Mouse (Mus musculus): ENCODE results near the gene Acacb. TPM values are rescaled to one million over a fixed set of nuclear protein-coding genes. Genes with fewer than 3 reads are reported as not detected.

Gene Acacb
- polyA plus RNA-seq, 1 experiment from 2014 or later, result 2.5 TPM

Other genes starting within 250 kb of the Acacb start
- 131 and 145 TPM in 2 replicates for gene Coro1c, start 237.8 kb upstream of the Acacb start, polyA plus RNA-seq (2014; fragmentation: Nextera tagmentation; extraction: Ambion mirVana)
- gene Ssh1, start 152.6 kb upstream of the Acacb start, polyA plus RNA-seq (2014; fragmentation: Nextera tagmentation; extraction: Ambion mirVana), result 22.2 and 25.0 TPM in 2 replicates
- 0.16 and 0.17 TPM in 2 replicates for gene Dao, start 142.8 kb upstream of the Acacb start, polyA plus RNA-seq (2014; fragmentation: Nextera tagmentation; extraction: Ambion mirVana)
- 10.2 and 10.5 TPM in 2 replicates for gene Usp30, start 81.1 kb upstream of the Acacb start, polyA plus RNA-seq (2014; fragmentation: Nextera tagmentation; extraction: Ambion mirVana)
- 2.9 and 3.0 TPM in 2 replicates for gene Svop, start 55.0 kb upstream of the Acacb start, polyA plus RNA-seq (2014; fragmentation: Nextera tagmentation; extraction: Ambion mirVana)
- 9.6 and 10.0 TPM in 2 replicates for gene Alkbh2, start 18.3 kb upstream of the Acacb start, polyA plus RNA-seq (2014; fragmentation: Nextera tagmentation; extraction: Ambion mirVana)
- gene Ung, start 16.1 kb upstream of the Acacb start, polyA plus RNA-seq (2014; fragmentation: Nextera tagmentation; extraction: Ambion mirVana), result 24.1 and 28.8 TPM in 2 replicates
- gene Foxn4, start 127.3 kb downstream of the Acacb start, polyA plus RNA-seq (2014; fragmentation: Nextera tagmentation; extraction: Ambion mirVana), result 0.15 TPM in 1 of 2 replicates, not detected in the other
- gene Myo1h, start 142.6 kb downstream of the Acacb start, polyA plus RNA-seq (2014; fragmentation: Nextera tagmentation; extraction: Ambion mirVana), result 5.2 and 5.6 TPM in 2 replicates
- 111 and 125 TPM in 2 replicates for gene Kctd10, start 234.0 kb downstream of the Acacb start, polyA plus RNA-seq (2014; fragmentation: Nextera tagmentation; extraction: Ambion mirVana)
- gene Ube3b, start 234.1 kb downstream of the Acacb start, polyA plus RNA-seq (2014; fragmentation: Nextera tagmentation; extraction: Ambion mirVana), result 46.3 and 51.6 TPM in 2 replicates